Mouse (Mus musculus) midbrain, embryonic 13.5 days (tissue): ENCODE data around the gene Cenpk. TPM values are rescaled to one million over a fixed set of nuclear protein-coding genes. Genes with fewer than 3 reads are reported as not detected.
A peak's percentile ranks its signal among the peaks of the same experiment; 100 is the strongest.
"Not testable (repeated sequence)": the region's sequence is repeated elsewhere in the genome, so short reads cannot be mapped to it uniquely, and the experiment has no call there.

ENCODE experiments used
- ATAC-seq: fragments of 200-750 bp; cut with Nextera tagmentation; 2 replicates; pipeline ENCODE4 v1.8.0; 2017; ENCODE audit warnings: mild to moderate bottlenecking, moderate TSS enrichment, moderate library complexity
- H3K27ac ChIP-seq: fragments of 300-500 bp; sonication (generic); 2 replicates; pipeline ENCODE4 v1.5.1; 2015; ENCODE audit warnings: inconsistent platforms, mild to moderate bottlenecking, moderate library complexity
- H3K27me3 ChIP-seq: fragments of 300-500 bp; sonication (generic); 2 replicates; pipeline ENCODE4 v1.6.1; 2015; ENCODE audit warnings: mild to moderate bottlenecking, inconsistent platforms
- H3K36me3 ChIP-seq: fragments of 300-500 bp; sonication (generic); 2 replicates; pipeline ENCODE4 v1.6.1; 2015; ENCODE audit warnings: mild to moderate bottlenecking, inconsistent platforms
- H3K4me1 ChIP-seq: fragments of 300-500 bp; sonication (generic); replicated peaks from 2 replicates; pipeline ENCODE4 v1.6.1; 2015; ENCODE audit warnings: inconsistent platforms
- H3K4me2 ChIP-seq: fragments of 300-500 bp; sonication (generic); replicated peaks from 2 replicates; pipeline ENCODE4 v1.6.1; 2015; ENCODE audit warnings: moderate library complexity, mild to moderate bottlenecking, inconsistent platforms
- H3K4me3 ChIP-seq: fragments of 300-500 bp; sonication (generic); replicated peaks from 2 replicates; pipeline ENCODE4 v1.5.1; 2015; ENCODE audit warnings: mild to moderate bottlenecking, inconsistent platforms
- H3K9ac ChIP-seq: fragments of 300-500 bp; sonication (generic); replicated peaks from 2 replicates; pipeline ENCODE4 v1.6.1; 2015; ENCODE audit warnings: mild to moderate bottlenecking, inconsistent platforms
- H3K9me3 ChIP-seq: fragments of 300-500 bp; sonication (generic); 2 replicates; pipeline ENCODE4 v1.6.1; 2016; ENCODE audit warnings: mild to moderate bottlenecking, inconsistent platforms
- WGBS: fragments of 180-500 bp; shearing (Covaris S2); methylation state at CpG from one replicate; pipeline ENCODE4 v1.1.7; 2015; 5-methylcytosine and 5-hydroxymethylcytosine counted together
- polyA plus RNA-seq: library from polyadenylated mRNA; unstranded; fragments of >200 nt; fragmentation: Nextera tagmentation; extraction: Ambion mirVana; gene quantifications from 2 replicates; pipeline ENCODE4 v1.2.1, GENCODE M21; 2015

Cenpk gene
- 28.1 and 36.5 TPM in 2 replicates for polyA plus RNA-seq

- H3K27ac ChIP-seq, result peak within 1 kb of the TSS; percentile 92
- under 1% methylated on average over 55 of the region's 55 CpGs for WGBS
- H3K9me3 ChIP-seq, result no peaks in the 10 kb centered on the region
- 0 out of 2 replicates have a peak, but pooled peaks cover 2% of the 10 kb centered on the region for H3K36me3 ChIP-seq
- peak within 1 kb of the TSS; percentile 88 for H3K9ac ChIP-seq
- H3K4me1 ChIP-seq, result peaks cover 17% of the 10 kb centered on the region
- H3K4me2 ChIP-seq, result peak within 1 kb of the TSS; percentile 70
- H3K27me3 ChIP-seq, result no peaks in the 10 kb centered on the region
- peak within 1 kb of the TSS; percentile 79 for H3K4me3 ChIP-seq
- ATAC-seq, result peak; percentile 99
Observed at GRCm38 (mm10) chr13:104228384-104229066, at the start of gene Cenpk, which contains the start of gene Ppwd1. Gene Cenpk, plus strand, starts transcription at chr13:104228611. Gene Ppwd1, minus strand, starts transcription at chr13:104228843.

DNA sequence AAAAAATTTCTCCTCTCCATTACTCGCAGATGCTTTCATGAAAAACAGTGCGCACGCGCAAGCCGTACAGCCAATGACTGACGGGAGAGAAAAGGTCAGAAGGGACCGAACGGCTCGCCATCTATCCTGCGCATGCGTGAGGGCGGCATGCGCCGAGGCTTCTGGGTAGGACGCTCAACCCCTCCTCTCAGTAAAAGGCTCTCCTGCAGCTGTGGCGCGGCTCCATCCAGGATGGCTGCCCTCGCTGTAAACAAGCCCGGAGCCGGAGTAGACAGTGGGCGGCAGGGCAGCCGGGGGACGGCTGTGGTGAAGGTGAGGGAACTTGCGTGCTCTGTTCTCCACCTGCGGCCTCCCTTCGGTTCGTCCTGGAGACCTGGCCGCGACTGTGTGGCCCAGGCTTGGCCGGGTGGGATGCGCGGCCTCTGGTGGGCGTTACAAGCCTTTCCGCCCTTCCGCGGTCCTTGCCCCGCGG, 49.7 kb upstream of the Cenpk start, which contains the start of gene Trim23:
Gene Trim23 (plus strand): TSS at position 148 of the 472 bp plus-strand sequence.
- H3K9me3 ChIP-seq, result no peaks in the 10 kb centered on the region
- H3K27ac ChIP-seq, result peak within 1 kb of the TSS; percentile 84
- no peaks in the 10 kb centered on the region for H3K27me3 ChIP-seq
- peaks cover 19% of the 10 kb centered on the region for H3K36me3 ChIP-seq
- H3K4me3 ChIP-seq, result peak within 1 kb of the TSS; percentile 92
- ATAC-seq, result peak; percentile 99
- H3K4me1 ChIP-seq, result peaks cover 19% of the 10 kb centered on the region
- under 1% methylated on average over 38 of the region's 38 CpGs for WGBS
- peak within 1 kb of the TSS; percentile 94 for H3K9ac ChIP-seq
- H3K4me2 ChIP-seq, result peak within 1 kb of the TSS; percentile 88

GRCm38 (mm10) chr13:104179176-104179888, 49.1 kb upstream of the Cenpk start:
- ATAC-seq, result no peak
- no peak overlapping the region for H3K27ac ChIP-seq
- no peaks in the 10 kb centered on the region for H3K27me3 ChIP-seq
- H3K36me3 ChIP-seq, result peaks cover 20% of the 10 kb centered on the region
- H3K4me1 ChIP-seq, result peaks cover 19% of the 10 kb centered on the region
- peak overlapping the region; percentile 92 for H3K4me3 ChIP-seq
- H3K9me3 ChIP-seq, result no peaks in the 10 kb centered on the region
- WGBS, result 21% methylated on average over 13 of the region's 13 CpGs
- peak overlapping the region; percentile 88 for H3K4me2 ChIP-seq
- peak overlapping the region; percentile 94 for H3K9ac ChIP-seq

DNA sequence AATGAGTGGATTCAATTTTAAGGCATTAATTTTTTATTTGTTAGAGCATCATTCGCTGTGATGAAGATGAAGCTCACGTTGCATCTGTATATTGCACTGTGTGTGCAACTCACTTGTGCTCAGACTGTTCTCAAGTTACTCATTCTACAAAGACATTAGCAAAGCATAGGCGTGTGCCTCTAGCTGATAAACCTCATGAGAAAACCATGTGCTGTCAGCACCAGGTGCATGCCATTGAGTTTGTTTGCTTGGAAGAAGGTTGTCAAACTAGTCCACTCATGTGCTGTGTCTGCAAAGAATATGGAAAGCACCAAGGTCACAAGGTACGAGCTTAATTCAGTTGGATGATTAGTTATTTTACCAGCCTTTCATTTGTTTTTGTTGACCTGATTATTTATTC, 41.1 kb upstream of the Cenpk start:
- H3K4me1 ChIP-seq, result no peaks in the 10 kb centered on the region
- H3K9ac ChIP-seq, result no peak overlapping the region
- 95% methylated on average over 4 of the region's 4 CpGs for WGBS
- no peaks in the 10 kb centered on the region for H3K27me3 ChIP-seq
- H3K4me2 ChIP-seq, result no peak overlapping the region
- H3K27ac ChIP-seq, result no peak overlapping the region
- H3K36me3 ChIP-seq, result peaks cover 33% of the 10 kb centered on the region
- no peaks in the 10 kb centered on the region for H3K9me3 ChIP-seq
- no peak for ATAC-seq
- H3K4me3 ChIP-seq, result no peak overlapping the region

DNA sequence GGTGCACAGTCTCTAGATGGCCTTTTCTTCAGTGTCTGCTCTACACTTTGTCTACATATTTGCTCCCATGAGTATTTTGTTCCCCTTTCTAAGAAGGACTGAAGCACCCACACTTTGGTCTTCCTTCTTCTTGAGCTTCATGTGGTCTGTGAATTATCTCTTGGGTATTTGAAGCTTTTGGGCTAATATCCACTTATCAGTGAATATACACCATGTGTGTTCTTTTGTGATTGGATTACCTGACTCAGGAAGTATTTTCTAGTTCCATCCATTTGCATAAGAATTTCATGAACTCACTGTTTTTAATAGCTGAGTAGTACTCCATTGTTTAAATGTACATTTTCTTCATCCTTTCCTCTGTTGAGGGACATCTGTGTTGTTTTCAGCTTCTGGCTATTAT, 32.5 kb upstream of the Cenpk start:
- peaks cover 46% of the 10 kb centered on the region for H3K36me3 ChIP-seq
- H3K9me3 ChIP-seq, H3K4me3 ChIP-seq, H3K27ac ChIP-seq, H3K4me1 ChIP-seq, H3K27me3 ChIP-seq, ATAC-seq, H3K9ac ChIP-seq, H3K4me2 ChIP-seq: not testable (repeated sequence)

DNA sequence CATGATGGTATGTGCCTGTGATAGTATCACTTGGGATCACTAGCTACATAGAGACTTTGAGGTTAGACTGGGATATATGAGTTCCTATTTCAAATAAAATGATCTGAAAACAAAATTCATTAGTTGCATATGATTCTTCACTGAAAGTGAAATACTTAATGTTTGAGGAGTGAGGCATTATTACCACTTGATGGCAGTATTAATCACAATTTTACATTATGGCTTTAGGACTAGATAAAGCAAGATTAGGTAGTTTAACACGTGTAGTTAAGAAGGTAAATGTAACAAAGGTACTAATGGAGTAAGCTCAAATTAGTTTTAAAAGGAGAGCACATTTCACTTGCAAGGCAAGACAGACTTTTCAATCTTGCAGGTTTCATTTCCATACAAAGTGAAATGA, 24.1 kb upstream of the Cenpk start:
- H3K27ac ChIP-seq, result no peak overlapping the region
- no peaks in the 10 kb centered on the region for H3K4me1 ChIP-seq
- no peak overlapping the region for H3K9ac ChIP-seq
- H3K4me2 ChIP-seq, result no peak overlapping the region
- ATAC-seq, result no peak
- 67% methylated on average over 1 of the region's 1 CpGs for WGBS
- H3K9me3 ChIP-seq, result no peaks in the 10 kb centered on the region
- H3K36me3 ChIP-seq, result peaks cover 28% of the 10 kb centered on the region
- no peak overlapping the region for H3K4me3 ChIP-seq
- H3K27me3 ChIP-seq, result no peaks in the 10 kb centered on the region

GRCm38 (mm10) chr13:104227478-104227877, 933 bp upstream of the Cenpk start:
- H3K4me1 ChIP-seq, result peaks cover 17% of the 10 kb centered on the region
- H3K36me3 ChIP-seq, result 0 out of 2 replicates have a peak, but pooled peaks cover 2% of the 10 kb centered on the region
- ATAC-seq, result no peak
- H3K27ac ChIP-seq, result no peak overlapping the region
- no peaks in the 10 kb centered on the region for H3K9me3 ChIP-seq
- 73% methylated on average over 3 of the region's 3 CpGs for WGBS
- no peaks in the 10 kb centered on the region for H3K27me3 ChIP-seq
- H3K9ac ChIP-seq, result peak overlapping the region; percentile 46; the same call in 1 of the 2 replicates
- peak overlapping the region; percentile 79 for H3K4me3 ChIP-seq
- peak overlapping the region; percentile 62 for H3K4me2 ChIP-seq

GRCm38 (mm10) chr13:104229181-104229580, 770 bp downstream of the Cenpk start:
- H3K36me3 ChIP-seq, result 0 out of 2 replicates have a peak, but pooled peaks cover 2% of the 10 kb centered on the region
- peak overlapping the region; percentile 79 for H3K4me3 ChIP-seq
- WGBS, result 7% methylated on average over 15 of the region's 15 CpGs
- H3K4me1 ChIP-seq, result peaks cover 17% of the 10 kb centered on the region
- H3K4me2 ChIP-seq, result peak overlapping the region; percentile 70
- no peaks in the 10 kb centered on the region for H3K27me3 ChIP-seq
- H3K9ac ChIP-seq, result peak overlapping the region; percentile 68
- peak; percentile 55 for ATAC-seq
- H3K27ac ChIP-seq, result no peak overlapping the region
- no peaks in the 10 kb centered on the region for H3K9me3 ChIP-seq

DNA sequence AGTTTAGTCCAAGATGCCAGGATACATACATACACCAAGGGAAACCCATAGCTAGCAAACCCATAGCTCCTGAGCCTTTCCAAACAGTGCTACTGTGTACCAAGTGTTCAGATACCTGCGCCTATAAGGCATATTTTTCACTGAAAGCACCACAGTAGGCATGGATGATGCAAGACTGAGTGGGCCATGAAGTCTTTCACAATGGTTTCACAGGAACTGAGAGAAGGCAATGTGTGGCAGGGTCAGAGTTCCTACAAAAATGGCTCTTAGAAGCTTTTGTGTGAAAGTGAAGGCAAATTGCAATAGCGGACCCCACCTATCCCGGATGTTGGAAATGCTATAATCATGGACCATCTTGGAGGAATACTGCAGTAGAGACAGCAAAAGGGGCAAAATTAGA, 30.6 kb downstream of the Cenpk start:
- 94% methylated on average over 3 of the region's 3 CpGs for WGBS
- Histone ChIP-seq H3K27me3 (no peaks in the 10 kb centered on the region), H3K4me3 (no peak overlapping the region), H3K4me1 (no peaks in the 10 kb centered on the region), H3K9ac (no peak overlapping the region), H3K9me3 (no peaks in the 10 kb centered on the region), H3K36me3 (no peaks in the 10 kb centered on the region), H3K4me2 (no peak overlapping the region), H3K27ac (no peak overlapping the region)
- no peak for ATAC-seq

DNA sequence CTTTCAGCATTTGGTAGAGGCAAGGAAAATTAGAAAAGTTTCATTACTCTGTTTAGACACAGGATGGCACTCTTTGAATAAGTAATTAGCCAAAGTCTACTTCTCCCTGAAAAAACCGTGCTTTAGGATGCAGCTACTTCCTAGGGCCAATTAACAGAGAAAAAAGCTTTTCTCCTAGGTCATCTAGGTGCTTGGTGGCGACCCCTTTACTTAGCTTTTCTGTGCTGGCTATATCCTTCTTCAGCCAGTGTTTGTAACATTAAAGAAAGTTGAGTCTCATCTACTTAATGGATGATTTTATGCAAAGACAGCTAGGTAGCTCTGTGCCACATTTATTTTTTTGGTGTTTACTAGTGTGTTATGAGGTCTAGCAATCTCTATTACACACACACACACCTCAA, 56.6 kb downstream of the Cenpk start:
- WGBS, result 5% methylated on average over 2 of the region's 2 CpGs
- Histone ChIP-seq H3K27ac (no peak overlapping the region), H3K9me3 (no peaks in the 10 kb centered on the region), H3K9ac (no peak overlapping the region), H3K4me3 (no peak overlapping the region), H3K36me3 (no peaks in the 10 kb centered on the region), H3K4me1 (peaks cover 31% of the 10 kb centered on the region), H3K4me2 (peak overlapping the region; percentile 64; the same call in 1 of the 2 replicates), H3K27me3 (no peaks in the 10 kb centered on the region)
- no peak for ATAC-seq

DNA sequence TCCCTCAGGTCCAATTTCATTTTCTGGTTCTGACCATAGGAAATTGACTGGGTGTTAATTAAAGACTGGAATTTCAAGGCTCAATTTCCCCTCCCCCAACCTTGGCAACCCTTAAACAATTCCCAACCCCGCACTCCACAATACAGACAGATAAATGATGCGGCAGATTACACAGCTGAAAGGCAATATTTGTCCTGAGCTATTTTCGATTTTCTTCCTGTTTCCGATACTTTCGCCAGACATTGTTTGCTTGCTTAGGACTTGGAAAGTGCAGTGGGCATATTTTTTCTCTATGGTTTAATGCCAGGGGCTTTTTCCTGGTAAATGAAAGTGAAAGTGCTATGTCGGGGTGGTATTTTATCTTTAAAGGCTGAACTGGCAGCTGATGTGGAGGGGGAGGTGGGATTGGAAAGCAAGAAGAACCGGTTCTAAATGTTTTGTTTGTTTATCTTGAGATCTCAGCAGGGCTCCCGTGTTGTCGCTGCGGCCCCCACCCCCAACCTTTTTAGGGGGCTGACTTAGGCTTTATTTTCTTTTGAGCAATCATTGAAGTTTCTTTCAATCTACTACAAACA, 57.4 kb downstream of the Cenpk start:
- Histone ChIP-seq H3K9ac (peak overlapping the region; percentile 57), H3K27ac (0 out of 2 replicates have a peak overlapping the region, but pooled peaks have one; percentile 47), H3K4me2 (peak overlapping the region; percentile 64), H3K4me3 (peak overlapping the region; percentile 43), H3K27me3 (no peaks in the 10 kb centered on the region), H3K9me3 (no peaks in the 10 kb centered on the region), H3K36me3 (no peaks in the 10 kb centered on the region), H3K4me1 (peaks cover 31% of the 10 kb centered on the region)
- 2% methylated on average over 10 of the region's 10 CpGs for WGBS
- no peak for ATAC-seq

GRCm38 (mm10) chr13:104286336-104286735, 57.9 kb downstream of the Cenpk start:
- ATAC-seq, result 0 out of 2 replicates have a peak, but pooled peaks have one; percentile 1

More at GRCm38 (mm10) chr13:104286336-104286735, 57.9 kb downstream of the Cenpk start:
- H3K9me3 ChIP-seq, result no peaks in the 10 kb centered on the region
- peak overlapping the region; percentile 64 for H3K4me2 ChIP-seq
- WGBS, result 2% methylated on average over 4 of the region's 4 CpGs
- H3K36me3 ChIP-seq, result no peaks in the 10 kb centered on the region
- peak overlapping the region; percentile 63; the same call in 1 of the 2 replicates for H3K27ac ChIP-seq
- peak overlapping the region; percentile 57; the same call in 1 of the 2 replicates for H3K9ac ChIP-seq
- H3K4me1 ChIP-seq, result peaks cover 31% of the 10 kb centered on the region
- H3K27me3 ChIP-seq, result no peaks in the 10 kb centered on the region
- peak overlapping the region; percentile 43 for H3K4me3 ChIP-seq
